Mouse (Mus musculus): ENCODE data around the gene Znrf1. TPM values are rescaled to one million over a fixed set of nuclear protein-coding genes. Genes with fewer than 3 reads are reported as not detected.
"Not testable (repeated sequence)": the region's sequence is repeated elsewhere in the genome, so short reads cannot be mapped to it uniquely, and the experiment has no call there.

The Znrf1 gene
- 23.5 and 25.9 TPM in 2 replicates for polyA plus RNA-seq (2012; rRNA removed)

DNA sequence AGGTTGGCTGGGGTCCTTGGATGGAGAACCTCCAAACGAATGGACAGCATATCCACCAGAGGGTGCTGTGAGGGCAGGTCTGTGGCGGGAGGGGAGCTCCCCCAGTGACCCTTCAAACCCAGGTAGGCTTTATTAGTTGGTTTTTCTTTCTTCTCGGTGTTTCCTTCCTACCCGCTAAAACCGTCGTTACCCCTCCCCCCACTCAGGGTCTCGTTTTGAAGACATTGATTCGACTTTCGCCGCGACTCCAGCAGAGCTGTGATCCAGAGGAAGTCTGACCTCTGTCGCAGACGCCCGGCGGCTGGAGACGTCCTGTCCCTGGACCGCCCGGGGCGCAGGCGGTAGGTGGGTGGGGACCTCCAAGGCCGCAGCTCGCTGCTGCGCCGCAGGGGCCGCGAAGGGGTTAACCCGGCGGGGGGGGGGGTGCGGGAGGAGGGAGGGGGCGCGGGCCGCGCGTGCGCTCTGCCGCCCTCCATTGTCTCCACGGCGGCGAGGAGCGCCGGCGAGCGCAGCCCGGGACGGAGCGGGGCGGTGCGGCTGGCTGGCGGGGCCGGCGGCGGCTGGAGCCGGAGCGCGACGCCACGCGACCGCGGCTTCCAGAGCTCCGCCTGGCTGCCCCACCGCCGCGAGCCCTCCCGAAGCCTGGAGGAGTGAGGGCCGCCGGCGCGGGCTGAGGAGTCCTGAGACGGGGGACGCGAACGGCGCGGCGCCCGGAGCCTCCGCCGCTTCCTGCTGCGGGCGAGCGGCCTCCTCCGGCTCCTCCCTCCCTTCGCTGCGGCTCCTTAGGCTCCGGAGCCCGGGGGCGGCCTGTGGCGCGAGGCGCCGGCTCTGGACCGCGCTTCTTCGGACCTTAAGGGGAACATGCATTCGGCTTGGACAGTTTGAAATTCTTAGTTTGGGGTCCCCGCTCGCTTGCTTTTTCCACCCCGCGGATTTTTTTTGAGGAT lies at the start of gene Znrf1:
TSS of gene Znrf1 (plus strand) at position 67 of the 947 bp plus-strand sequence.
- WGBS = under 1% methylated on average over 93 of the region's 100 CpGs
- no peak for DNase-seq (ENCODE audit: low read depth, low spot score)

DNA sequence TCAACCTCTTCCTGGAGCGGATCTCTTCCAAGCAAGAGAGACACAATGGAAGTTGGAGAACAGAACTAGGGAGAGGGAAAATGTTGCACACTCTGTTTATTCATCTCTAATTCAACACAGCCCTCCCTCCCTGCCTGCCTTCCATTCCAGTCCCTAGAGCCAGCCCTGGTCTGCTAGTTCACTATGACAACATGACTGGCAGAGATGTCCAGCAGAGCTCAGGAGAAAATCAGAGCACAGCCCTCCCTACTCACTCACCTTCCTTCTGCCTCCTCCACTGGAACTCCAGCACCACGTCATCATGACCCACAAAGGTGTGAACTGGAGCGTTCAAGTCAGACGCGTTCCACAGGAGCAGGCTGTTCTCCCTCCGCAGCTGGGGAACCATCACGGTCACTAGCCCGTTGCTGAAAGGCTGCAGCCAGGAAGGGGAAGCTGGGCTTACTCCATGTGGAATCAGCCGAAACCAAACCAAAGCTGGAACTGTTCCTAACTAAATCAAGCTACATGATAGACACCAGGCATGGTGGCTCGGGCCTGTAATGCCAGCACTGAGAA lies 45.8 kb upstream of the Znrf1 start:
- no peak for DNase-seq (ENCODE audit: low read depth, low spot score)
- WGBS = 86% methylated on average over 10 of the region's 10 CpGs

DNA sequence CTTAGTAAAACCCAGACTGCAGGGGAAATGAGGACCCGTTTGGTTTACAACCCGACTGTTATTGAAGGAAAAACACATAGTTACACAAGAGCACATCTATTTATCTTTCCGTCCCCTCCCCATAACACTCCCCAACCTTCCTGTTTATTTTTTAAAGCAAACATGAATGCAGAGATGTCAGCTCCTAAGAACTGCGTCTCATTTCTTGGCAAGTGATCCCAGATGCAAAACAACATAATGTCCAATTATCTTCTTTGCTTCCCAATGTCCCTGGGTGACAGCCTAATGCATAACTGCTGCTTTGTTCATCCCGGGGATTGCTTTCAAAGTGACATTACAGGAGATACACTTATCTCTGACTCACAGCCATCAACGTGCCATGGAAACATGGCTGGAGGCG lies 44.7 kb upstream of the Znrf1 start:
- DNase-seq (ENCODE audit: low read depth, low spot score) = no peak
- 34% methylated on average over 7 of the region's 7 CpGs for WGBS

DNA sequence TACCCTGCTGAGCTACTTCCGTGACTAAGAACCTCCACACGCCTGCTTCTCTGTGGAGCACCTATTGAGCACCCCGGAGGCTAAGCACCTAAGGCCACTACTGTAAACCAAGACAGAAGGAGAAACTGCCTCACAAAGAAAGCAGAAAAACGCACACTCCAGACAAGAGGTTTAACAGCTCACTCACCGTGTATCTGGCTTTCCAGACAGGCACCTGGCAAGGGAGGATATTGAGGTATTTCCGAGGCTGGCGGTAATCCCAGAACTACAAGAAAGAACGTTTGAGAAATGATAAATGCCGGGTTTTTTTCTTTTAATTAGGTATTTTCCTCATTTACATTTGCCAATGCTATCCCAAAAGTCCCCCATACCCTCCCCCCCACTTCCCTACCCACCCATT lies 43.4 kb upstream of the Znrf1 start:
- WGBS = 86% methylated on average over 9 of the region's 9 CpGs
- DNase-seq (ENCODE audit: low read depth, low spot score) = no peak

DNA sequence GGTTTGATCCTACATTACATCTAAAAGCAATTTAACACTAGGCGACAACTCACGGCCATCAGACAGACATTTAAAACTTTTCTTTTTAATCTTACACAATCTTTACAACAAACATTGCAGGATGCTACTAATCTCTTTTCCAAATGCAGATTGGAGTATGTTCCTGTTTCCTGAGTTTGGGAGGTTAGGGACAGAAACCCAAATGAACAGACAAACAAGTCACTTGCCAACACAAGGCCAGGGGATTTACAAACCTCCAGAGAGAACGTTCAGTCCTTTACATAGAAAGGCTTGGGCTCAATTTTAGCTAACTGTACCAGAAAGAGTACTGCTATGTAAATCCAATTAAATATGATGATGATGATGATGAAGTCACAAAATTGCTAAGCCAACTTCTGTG lies 42.7 kb upstream of the Znrf1 start:
- no peak for DNase-seq (ENCODE audit: low read depth, low spot score)
- WGBS = 84% methylated on average over 3 of the region's 3 CpGs

DNA sequence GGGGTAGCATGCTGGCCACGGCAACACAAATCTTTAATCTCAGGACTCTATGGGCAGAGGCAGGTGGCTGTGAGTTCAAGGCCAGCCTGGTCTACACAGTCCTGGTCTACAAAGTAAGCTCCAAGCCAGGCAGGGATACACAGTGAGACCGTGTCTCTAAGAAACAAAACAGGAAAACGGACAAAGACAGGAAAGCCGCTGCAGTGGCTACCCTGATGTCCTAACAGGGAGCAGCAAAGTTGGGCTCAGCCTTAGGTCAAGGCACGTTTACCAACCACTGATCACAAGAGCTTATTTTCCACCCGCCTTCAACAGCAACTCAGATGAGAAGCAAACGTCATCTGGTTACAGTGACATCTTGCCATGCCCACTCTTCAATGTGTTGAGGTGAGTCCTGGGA lies 39.6 kb upstream of the Znrf1 start:
- 84% methylated on average over 7 of the region's 7 CpGs for WGBS

DNA sequence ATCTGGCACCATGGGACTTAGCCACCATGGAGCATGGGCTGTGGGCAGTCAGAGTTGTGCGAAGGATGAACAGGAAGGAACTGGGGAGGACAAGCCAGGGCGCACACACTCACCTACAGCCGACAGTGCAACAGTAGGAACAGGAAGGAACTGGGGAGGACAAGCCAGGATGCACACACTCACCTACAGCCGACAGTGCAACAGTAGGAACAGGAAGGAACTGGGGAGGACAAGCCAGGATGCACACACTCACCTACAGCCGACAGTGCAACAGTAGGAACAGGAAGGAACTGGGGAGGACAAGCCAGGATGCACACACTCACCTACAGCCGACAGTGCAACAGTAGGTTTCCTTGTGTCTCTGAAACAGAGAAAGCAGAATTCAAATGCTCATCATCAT lies 37.6 kb upstream of the Znrf1 start:
- 74% methylated on average over 6 of the region's 6 CpGs for WGBS
- not testable (repeated sequence) for DNase-seq (ENCODE audit: low read depth, low spot score)

More for the DNA sequence above, 39.6 kb upstream of the Znrf1 start:
- no peak for DNase-seq (ENCODE audit: low read depth, low spot score)

DNA sequence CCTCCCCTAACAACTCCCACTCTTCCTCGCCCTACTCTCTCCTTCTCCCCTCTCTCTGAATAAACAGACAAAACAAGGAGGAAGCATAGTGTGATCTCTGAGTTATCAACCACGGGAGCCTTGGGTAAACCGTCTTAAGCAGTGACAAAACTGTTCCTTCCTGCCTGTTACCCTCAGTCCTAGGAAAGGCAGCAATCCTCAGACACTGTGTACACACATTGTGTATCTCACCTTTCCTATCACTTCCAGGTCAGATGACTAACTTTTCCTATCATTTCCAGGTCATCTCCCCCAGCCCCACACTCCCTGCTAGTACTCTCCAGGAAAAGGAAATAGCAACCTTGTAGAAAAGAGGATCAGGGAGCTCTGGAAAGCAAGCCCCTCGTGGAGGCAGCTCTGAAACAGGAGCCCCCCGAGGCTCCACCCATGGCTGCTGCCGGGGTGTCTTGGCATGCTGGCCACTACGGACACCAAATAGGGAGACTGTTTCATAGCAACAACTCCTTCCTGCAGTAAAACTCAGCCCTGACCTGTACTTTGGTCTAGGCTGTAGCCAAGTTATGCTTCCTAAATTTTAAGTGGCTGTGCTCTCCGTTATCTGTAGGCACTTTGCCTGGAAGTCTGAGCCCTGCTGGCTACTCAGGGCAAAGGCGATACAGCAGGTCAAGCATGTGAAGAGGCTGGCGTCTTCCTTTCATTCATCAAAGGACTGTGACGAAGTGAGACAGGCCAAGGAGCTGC lies 34.0 kb upstream of the Znrf1 start:
- WGBS = 65% methylated on average over 11 of the region's 11 CpGs
- no peak for DNase-seq (ENCODE audit: low read depth, low spot score)

DNA sequence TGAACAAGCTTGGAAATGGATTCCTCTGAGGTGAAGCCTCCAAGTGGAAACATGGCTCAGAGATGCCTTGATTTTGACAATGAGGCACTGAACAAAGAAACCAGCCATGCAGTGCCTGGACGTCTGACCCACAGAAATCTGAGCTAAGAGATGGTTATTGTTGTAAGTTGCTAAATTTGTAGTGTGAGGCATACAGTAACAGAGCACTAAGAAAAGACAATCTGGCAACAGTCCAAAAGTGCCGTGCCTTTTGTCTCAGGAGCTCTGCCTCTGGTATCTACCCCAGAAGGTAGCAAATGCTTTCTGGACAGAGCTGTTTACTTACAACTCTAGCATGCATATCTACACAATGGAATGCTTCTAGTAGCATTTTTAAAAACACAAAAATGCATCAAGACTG lies 27.3 kb upstream of the Znrf1 start:
- DNase-seq (ENCODE audit: low read depth, low spot score) = no peak
- 56% methylated on average over 2 of the region's 2 CpGs for WGBS

DNA sequence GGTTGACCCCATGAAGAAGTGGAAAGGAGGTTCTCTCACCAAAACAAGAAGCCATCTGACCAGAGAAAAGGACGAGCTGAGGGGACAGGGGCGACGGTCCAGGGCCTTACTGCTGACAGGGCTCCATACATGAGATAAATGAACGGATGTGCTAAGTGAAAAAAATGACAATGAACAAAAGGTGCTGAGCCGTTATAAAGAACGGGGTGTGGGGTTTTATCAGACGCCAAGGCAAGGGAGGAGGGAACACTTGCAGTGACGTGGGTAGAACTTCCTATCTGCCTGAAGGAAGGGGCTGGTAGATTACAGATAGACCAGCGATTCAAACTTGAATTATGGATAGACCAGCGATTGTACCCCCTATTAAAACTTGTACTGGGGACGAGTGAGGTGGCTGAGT lies 26.6 kb upstream of the Znrf1 start:
- no peak for DNase-seq (ENCODE audit: low read depth, low spot score)
- WGBS = 69% methylated on average over 11 of the region's 11 CpGs

DNA sequence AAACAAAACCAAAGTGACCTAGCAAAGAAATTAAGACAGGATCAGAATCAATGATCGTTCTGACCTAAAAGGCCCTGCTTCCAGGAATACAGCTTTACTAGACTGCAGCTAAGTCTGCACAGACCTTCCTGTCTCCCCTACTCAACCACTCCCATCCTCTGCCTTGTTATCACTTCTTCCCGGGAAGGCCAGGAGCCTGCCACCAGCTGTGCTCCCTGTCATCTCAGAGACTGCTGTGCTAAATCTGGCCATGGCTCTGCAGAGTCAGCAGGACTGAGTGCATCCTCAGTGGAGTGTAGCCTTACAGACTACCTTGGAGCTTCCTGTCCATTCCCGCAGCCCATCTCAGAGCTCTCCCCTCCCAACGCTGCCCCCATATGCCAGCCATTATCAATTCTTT lies 25.5 kb upstream of the Znrf1 start:
- 58% methylated on average over 4 of the region's 4 CpGs for WGBS
- no peak for DNase-seq (ENCODE audit: low read depth, low spot score)

DNA sequence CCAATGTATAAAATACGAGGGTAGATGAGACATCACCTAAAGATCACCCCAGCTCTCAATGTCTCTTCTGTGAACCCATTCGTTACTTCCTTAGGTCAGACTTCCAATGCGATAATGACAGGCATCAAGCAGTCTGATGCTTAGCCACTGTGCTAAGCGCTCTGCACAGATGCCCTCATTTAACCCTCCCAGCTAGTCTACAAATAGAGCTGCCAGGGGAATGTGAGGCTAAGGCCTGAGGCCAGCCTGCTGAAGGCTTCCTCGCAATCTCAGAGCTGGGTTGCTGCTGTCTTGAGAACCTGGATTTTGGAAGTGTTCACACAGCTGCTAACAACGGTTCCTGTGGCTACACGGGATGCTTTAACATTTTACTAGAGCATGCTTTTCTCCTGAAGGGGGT lies 23.0 kb upstream of the Znrf1 start:
- no peak for DNase-seq (ENCODE audit: low read depth, low spot score)
- WGBS = 87% methylated on average over 7 of the region's 7 CpGs

DNA sequence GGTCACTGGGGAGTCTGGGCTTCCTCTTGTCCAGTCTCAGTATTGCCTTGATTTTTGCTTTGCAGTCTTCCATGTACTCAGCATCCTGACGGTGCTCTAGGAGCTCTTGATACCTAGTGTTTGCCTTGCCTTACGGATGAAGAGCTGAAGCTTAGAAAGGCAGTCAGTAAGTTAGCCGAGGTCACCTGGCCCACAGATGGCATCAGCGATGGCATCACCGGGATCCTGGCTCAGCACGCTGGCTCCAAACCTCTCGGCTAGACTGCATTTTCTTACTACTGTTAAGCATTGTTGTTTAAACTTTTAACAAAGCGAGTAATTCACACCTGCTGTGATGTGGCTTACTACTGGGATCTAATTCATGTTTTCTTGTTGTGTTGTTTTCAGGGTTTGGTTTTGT lies 22.5 kb upstream of the Znrf1 start:
- WGBS = 88% methylated on average over 8 of the region's 8 CpGs
- DNase-seq (ENCODE audit: low read depth, low spot score) = no peak

DNA sequence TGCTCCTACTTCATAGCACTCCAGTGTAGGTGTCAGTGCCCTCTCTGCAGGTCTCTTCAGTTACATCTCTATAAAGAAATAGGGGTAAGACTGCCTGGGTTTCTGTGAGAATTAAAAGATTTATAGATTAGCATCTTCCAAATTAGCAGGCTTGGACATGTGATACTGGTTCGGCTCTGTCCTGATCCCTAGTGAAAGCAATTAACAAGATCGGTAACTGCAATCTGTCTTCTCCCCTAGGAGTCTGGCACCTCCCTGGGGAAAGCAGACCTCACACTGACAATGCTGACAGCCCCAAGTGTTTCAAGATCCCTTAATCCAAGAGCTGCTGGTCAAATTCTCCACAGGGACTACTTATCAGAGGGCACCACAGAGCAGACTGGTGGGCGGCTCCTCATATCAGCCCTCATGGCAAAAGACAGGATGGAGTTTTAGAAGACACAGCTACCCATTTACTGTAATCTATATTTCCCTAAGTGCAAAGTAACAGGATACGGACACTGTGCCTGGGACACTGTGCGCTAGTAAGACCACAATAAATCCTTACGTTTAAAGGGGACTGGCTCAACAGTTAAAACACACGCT lies 19.4 kb upstream of the Znrf1 start:
- 88% methylated on average over 7 of the region's 7 CpGs for WGBS
- no peak for DNase-seq (ENCODE audit: low read depth, low spot score)

DNA sequence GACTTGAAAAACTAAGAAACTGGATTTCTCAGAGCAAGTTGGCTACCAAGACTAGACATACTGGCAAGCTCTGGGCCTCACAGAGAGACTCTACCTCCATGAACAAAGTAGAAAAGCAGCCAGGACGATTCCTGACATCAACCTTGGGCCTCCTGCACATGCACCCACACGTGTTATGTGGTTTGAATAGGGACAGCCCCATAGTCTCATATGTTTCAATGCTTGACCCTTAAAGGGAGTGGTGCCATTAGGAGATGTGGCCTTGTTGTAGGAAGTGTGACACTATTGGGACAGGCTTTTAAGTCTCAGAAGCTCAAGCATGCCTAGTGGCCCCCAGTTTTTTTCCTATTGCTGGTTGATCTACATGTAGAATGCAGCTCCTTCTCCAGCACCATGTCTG lies 18.4 kb upstream of the Znrf1 start:
- 93% methylated on average over 2 of the region's 2 CpGs for WGBS

DNA sequence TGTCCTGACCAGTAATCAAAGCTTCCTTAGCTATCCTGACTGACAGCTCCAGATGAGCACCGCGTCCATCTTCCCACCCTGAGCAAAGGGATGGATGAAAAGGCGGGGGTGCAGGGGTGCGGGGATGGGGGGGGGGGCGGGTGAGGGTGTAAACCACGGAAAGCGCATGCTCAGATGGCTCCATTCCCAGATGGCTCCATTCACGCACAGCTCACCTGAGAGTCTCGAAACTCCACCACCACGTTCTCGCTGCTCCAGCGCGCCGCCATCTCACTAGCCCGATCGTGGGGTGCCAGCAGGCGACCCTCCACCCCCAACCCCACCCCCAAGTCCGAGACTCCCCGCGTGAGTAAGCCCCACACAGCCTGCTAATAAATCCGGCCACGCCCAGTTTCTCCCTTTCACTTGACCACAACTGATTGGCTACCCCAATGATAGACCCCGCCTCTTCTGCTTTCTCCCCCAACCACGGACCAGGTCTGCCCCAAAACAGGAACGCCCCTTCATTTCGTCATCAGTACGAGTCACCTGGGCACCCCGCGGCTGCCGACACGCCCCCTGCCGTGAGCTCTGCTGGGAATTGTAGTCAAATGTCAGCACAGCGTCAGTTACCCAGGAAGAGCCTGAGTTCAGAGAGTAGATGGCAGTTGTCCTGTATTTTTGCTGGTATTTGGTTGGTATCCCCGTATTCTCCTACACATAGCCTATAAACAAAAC lies 14.0 kb upstream of the Znrf1 start, which contains the start of gene Wdr59:
TSS of gene Wdr59 (minus strand) at position 380 of the 717 bp plus-strand sequence.
- WGBS = under 1% methylated on average over 34 of the region's 34 CpGs
- peak; percentile 95 for DNase-seq (ENCODE audit: low read depth, low spot score)

More for the DNA sequence above, 18.4 kb upstream of the Znrf1 start:
- no peak for DNase-seq (ENCODE audit: low read depth, low spot score)

DNA sequence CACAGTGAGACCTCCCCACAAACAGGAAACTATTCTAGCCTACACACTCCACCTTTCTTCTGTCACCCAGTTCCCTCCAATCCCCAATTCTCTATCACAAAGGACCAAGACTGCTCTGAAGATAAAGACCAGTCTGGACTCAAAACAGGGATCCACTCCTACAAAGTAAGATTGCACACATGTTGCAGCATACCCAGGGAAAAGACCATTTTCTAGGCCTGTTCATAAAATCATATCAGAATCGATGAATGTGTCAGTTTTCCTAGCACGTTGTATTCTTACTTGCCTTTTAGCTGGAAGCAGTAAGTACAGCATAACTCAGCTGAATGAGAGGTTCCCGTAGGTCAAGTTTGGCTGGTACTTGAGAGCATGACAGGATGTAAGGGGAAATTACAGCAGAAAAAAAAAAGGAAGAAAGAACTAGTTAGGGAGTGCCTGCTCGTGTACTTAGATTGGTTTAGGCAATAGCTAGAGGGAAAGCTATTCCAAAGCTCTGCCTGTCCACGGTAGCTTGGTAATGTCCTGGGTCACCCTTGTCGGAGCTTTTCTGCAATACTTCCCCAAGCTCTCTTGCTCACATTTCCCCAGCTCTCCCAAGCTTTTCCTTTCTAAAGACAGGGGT lies 9.4 kb upstream of the Znrf1 start:
- 50% methylated on average over 6 of the region's 6 CpGs for WGBS
- DNase-seq (ENCODE audit: low read depth, low spot score) = no peak

DNA sequence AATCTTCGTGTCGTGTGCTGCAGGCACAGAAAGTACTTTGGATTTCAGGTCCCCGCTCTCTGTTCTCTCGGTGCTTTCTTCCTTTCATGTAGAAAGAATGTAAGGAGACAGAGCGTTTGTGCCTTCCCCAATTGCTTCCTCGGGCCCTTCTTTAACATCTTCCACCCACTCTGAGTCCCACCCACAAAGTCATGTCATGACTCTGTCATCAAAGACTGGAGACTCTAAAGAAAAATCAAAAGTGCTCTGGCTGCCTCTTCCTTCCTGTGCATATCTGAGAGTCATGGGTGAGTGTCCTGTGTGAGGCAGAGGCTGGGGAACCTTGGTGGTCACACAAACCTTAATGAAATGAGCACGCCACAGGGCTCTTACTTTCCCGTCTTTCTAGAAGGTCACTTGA lies 8.7 kb upstream of the Znrf1 start:
- WGBS = 60% methylated on average over 8 of the region's 8 CpGs

DNA sequence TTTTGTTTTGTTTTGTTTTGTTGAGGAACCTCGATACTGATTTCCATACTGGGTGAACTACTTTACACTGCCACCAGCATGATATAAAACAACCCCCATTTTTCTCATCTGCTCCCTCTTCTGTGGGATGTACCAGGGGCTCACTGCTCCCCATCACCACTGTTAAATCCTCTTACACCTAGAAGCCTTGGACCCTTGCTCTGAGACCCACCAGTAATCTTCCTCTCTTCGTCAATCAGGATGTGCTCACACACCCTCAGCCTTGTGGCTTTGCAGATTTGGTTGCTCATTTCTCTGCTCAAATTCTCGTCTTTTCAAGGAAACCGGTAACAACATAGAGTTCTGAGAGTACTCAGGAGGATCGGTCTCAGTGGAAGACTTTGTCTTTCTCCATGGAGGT lies 7.8 kb upstream of the Znrf1 start:
- WGBS = 81% methylated on average over 5 of the region's 5 CpGs

More for the DNA sequence above, 8.7 kb upstream of the Znrf1 start:
- DNase-seq (ENCODE audit: low read depth, low spot score) = no peak

More for the DNA sequence above, 7.8 kb upstream of the Znrf1 start:
- DNase-seq (ENCODE audit: low read depth, low spot score) = no peak

Measured in large intestine, adult 2 months (tissue).